Mouse (Mus musculus): ENCODE measurements at regions not wholly inside any gene's neighbourhood (a gene's known extent, or its start where the extent isn't known, plus 50 kb on each side); places are given as distances from the start of the nearest gene placed in this dataset.

DNA sequence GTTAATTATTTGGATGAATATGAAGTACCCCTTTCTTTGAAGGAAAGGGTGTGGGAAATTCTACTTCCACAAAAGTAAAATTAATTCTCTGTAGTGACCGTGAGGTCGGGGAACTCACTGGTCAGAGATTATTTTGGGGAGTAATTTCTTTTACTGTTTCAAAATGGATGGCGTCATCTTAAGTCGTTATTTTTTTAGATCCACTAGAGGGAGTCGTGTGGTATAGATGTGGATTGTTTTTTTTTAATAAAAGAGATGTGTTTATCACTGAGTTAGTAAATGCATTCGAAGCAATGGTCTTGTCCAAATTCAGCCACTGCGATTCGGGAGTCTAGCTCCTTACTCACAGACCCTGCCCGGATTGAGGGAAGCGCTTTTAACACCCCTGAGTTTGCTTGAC lies 100.8 kb upstream of the Lsm14a start:
- TF ChIP-seq POLR2A (IDR thresholded peaks at IDR 0.05; ENCODE audit: borderline replicate concordance, control insufficient read depth, low read depth, low read length) (no peak), CTCF (IDR thresholded peaks at IDR 0.05; ENCODE audit: control insufficient read depth, insufficient read depth, low read length) (no peak)

Data from bone marrow, adult 2 months (tissue).